Comparison of ENCODE assay signal across 10 mouse cellular contexts in genomic region chr1:93881778-93882177, GRCm38 (mm10). TPM values are rescaled to one million over a fixed set of nuclear protein-coding genes. Genes with fewer than 3 reads are reported as not detected.
"Had no signal": no experiment of that assay in that cellular context is flagged by ENCODE, and none has a peak within 500 bp of the region (broad histone marks: within the 10 kb centered on the region; RNA-seq: fewer than 3 reads in every experiment).

No protein-coding gene starts in this region.

RNA-seq across cellular contexts. Expression of gene Gal3st2, which starts 20.7 kb away (rescaled TPM):
- polyA plus RNA-seq: inflammation-experienced regulatory T-cells, adult 6 months; limb, embryonic 10.5 days; limb, embryonic 13.5 days; liver, embryonic 12.5 days; liver, embryonic 15.5 days; midbrain, embryonic 10.5 days; midbrain, embryonic 16.5 days; neural tube, embryonic 15.5 days had no signal

RNA-seq across cellular contexts. Expression of gene Gal3st2b, which starts 36.3 kb away (rescaled TPM):
- polyA plus RNA-seq: inflammation-experienced regulatory T-cells, adult 6 months; kidney, postnatal 0 days; limb, embryonic 10.5 days; liver, embryonic 12.5 days; liver, embryonic 15.5 days; midbrain, embryonic 10.5 days; midbrain, embryonic 16.5 days; myocyte; neural tube, embryonic 15.5 days had no signal
